Mouse (Mus musculus): ENCODE measurements around the gene Sdk1. TPM values are rescaled to one million over a fixed set of nuclear protein-coding genes. Genes with fewer than 3 reads are reported as not detected.

Sdk1 gene
- polyA plus RNA-seq, 1 experiment from 2014 or later = 1.3 TPM

- Histone ChIP-seq H3K4me2 (no peak overlapping the region), H3K9ac (no peak overlapping the region), H3K27ac (no peak overlapping the region), H3K9me3 (no peaks in the 10 kb centered on the region), H3K36me3 (replicated peaks) (no peaks in the 10 kb centered on the region), H3K4me3 (replicated peaks) (no peak overlapping the region), H3K27me3 (peaks cover 6% of the 10 kb centered on the region; the same call in 1 of the 2 replicates), H3K4me1 (peaks cover 11% of the 10 kb centered on the region)
- no peak for ATAC-seq (ENCODE audit: low FRiP score)
- WGBS = 78% methylated on average over 8 of the region's 8 CpGs
Observed at GRCm38 (mm10) chr5:141758885-141759284, 517.6 kb downstream of the Sdk1 start.

- 98% methylated on average over 6 of the region's 6 CpGs for WGBS
- Histone ChIP-seq H3K4me2 (no peak overlapping the region), H3K9ac (no peak overlapping the region), H3K36me3 (replicated peaks) (no peaks in the 10 kb centered on the region), H3K27me3 (no peaks in the 10 kb centered on the region), H3K9me3 (no peaks in the 10 kb centered on the region), H3K27ac (no peak overlapping the region), H3K4me1 (no peaks in the 10 kb centered on the region), H3K4me3 (replicated peaks) (no peak overlapping the region)
- no peak for ATAC-seq (ENCODE audit: low FRiP score)
Observed at GRCm38 (mm10) chr5:141764111-141764510, 522.8 kb downstream of the Sdk1 start.

GRCm38 (mm10) chr5:141768761-141769515, 527.6 kb downstream of the Sdk1 start:
- H3K9me3 ChIP-seq = no peaks in the 10 kb centered on the region
- ATAC-seq (ENCODE audit: low FRiP score) = no peak
- no peak overlapping the region for H3K9ac ChIP-seq
- 55% methylated on average over 10 of the region's 10 CpGs for WGBS
- no peaks in the 10 kb centered on the region for H3K36me3 ChIP-seq (replicated peaks)
- H3K27me3 ChIP-seq = no peaks in the 10 kb centered on the region
- H3K4me1 ChIP-seq = no peaks in the 10 kb centered on the region
- no peak overlapping the region for H3K4me3 ChIP-seq (replicated peaks)
- no peak overlapping the region for H3K4me2 ChIP-seq
- no peak overlapping the region for H3K27ac ChIP-seq

GRCm38 (mm10) chr5:141771516-141771915, 530.2 kb downstream of the Sdk1 start:
- WGBS = 94% methylated on average over 3 of the region's 3 CpGs
- no peak for ATAC-seq (ENCODE audit: low FRiP score)

GRCm38 (mm10) chr5:141778231-141778630, 536.9 kb downstream of the Sdk1 start:
- Histone ChIP-seq H3K4me2 (no peak overlapping the region), H3K27ac (no peak overlapping the region), H3K4me1 (no peaks in the 10 kb centered on the region), H3K9ac (no peak overlapping the region), H3K27me3 (no peaks in the 10 kb centered on the region), H3K4me3 (replicated peaks) (no peak overlapping the region), H3K9me3 (no peaks in the 10 kb centered on the region), H3K36me3 (replicated peaks) (no peaks in the 10 kb centered on the region)
- 59% methylated on average over 4 of the region's 4 CpGs for WGBS
- ATAC-seq (ENCODE audit: low FRiP score) = no peak

More at GRCm38 (mm10) chr5:141771516-141771915, 530.2 kb downstream of the Sdk1 start:
- H3K27me3 ChIP-seq = no peaks in the 10 kb centered on the region
- no peaks in the 10 kb centered on the region for H3K9me3 ChIP-seq
- H3K4me3 ChIP-seq (replicated peaks) = no peak overlapping the region
- no peaks in the 10 kb centered on the region for H3K4me1 ChIP-seq
- H3K36me3 ChIP-seq (replicated peaks) = no peaks in the 10 kb centered on the region
- no peak overlapping the region for H3K9ac ChIP-seq
- H3K4me2 ChIP-seq = no peak overlapping the region
- H3K27ac ChIP-seq = no peak overlapping the region

- no peak for ATAC-seq (ENCODE audit: low FRiP score)
- 88% methylated on average over 2 of the region's 2 CpGs for WGBS
- no peak overlapping the region for H3K27ac ChIP-seq
Observed at GRCm38 (mm10) chr5:141781142-141781541, 539.9 kb downstream of the Sdk1 start.

GRCm38 (mm10) chr5:141782330-141782729, 541.0 kb downstream of the Sdk1 start:
- ATAC-seq (ENCODE audit: low FRiP score) = no peak
- Histone ChIP-seq H3K9me3 (no peaks in the 10 kb centered on the region), H3K4me3 (replicated peaks) (no peak overlapping the region), H3K4me1 (no peaks in the 10 kb centered on the region), H3K36me3 (replicated peaks) (no peaks in the 10 kb centered on the region), H3K9ac (no peak overlapping the region), H3K27ac (no peak overlapping the region), H3K27me3 (no peaks in the 10 kb centered on the region), H3K4me2 (no peak overlapping the region)
- WGBS = 94% methylated on average over 5 of the region's 5 CpGs

More at GRCm38 (mm10) chr5:141781142-141781541, 539.9 kb downstream of the Sdk1 start:
- no peak overlapping the region for H3K4me2 ChIP-seq
- H3K36me3 ChIP-seq (replicated peaks) = no peaks in the 10 kb centered on the region
- H3K27me3 ChIP-seq = no peaks in the 10 kb centered on the region
- no peaks in the 10 kb centered on the region for H3K9me3 ChIP-seq
- no peak overlapping the region for H3K9ac ChIP-seq
- H3K4me1 ChIP-seq = no peaks in the 10 kb centered on the region
- H3K4me3 ChIP-seq (replicated peaks) = no peak overlapping the region

GRCm38 (mm10) chr5:141783516-141783915, 542.2 kb downstream of the Sdk1 start:
- H3K27me3 ChIP-seq = no peaks in the 10 kb centered on the region
- H3K4me2 ChIP-seq = no peak overlapping the region
- 93% methylated on average over 7 of the region's 7 CpGs for WGBS
- H3K36me3 ChIP-seq (replicated peaks) = no peaks in the 10 kb centered on the region
- H3K4me3 ChIP-seq (replicated peaks) = no peak overlapping the region
- no peaks in the 10 kb centered on the region for H3K9me3 ChIP-seq
- no peak overlapping the region for H3K27ac ChIP-seq
- H3K4me1 ChIP-seq = no peaks in the 10 kb centered on the region
- no peak for ATAC-seq (ENCODE audit: low FRiP score)
- H3K9ac ChIP-seq = no peak overlapping the region

GRCm38 (mm10) chr5:141793926-141794325, 552.6 kb downstream of the Sdk1 start:
- Histone ChIP-seq H3K36me3 (replicated peaks) (no peaks in the 10 kb centered on the region), H3K4me1 (no peaks in the 10 kb centered on the region), H3K27me3 (no peaks in the 10 kb centered on the region), H3K4me2 (no peak overlapping the region), H3K9me3 (no peaks in the 10 kb centered on the region), H3K27ac (no peak overlapping the region), H3K9ac (no peak overlapping the region), H3K4me3 (replicated peaks) (no peak overlapping the region)
- ATAC-seq (ENCODE audit: low FRiP score) = no peak
- WGBS = 94% methylated on average over 4 of the region's 4 CpGs

GRCm38 (mm10) chr5:141823823-141824330, 582.6 kb downstream of the Sdk1 start:
- no peaks in the 10 kb centered on the region for H3K27me3 ChIP-seq
- H3K9me3 ChIP-seq = no peaks in the 10 kb centered on the region
- no peak overlapping the region for H3K27ac ChIP-seq
- H3K9ac ChIP-seq = no peak overlapping the region
- H3K4me2 ChIP-seq = no peak overlapping the region
- H3K36me3 ChIP-seq (replicated peaks) = no peaks in the 10 kb centered on the region
- ATAC-seq (ENCODE audit: low FRiP score) = no peak
- no peak overlapping the region for H3K4me3 ChIP-seq (replicated peaks)
- H3K4me1 ChIP-seq = 0 out of 2 replicates have a peak, but pooled peaks cover 2% of the 10 kb centered on the region
- 80% methylated on average over 10 of the region's 10 CpGs for WGBS

- H3K27me3 ChIP-seq = no peaks in the 10 kb centered on the region
- H3K36me3 ChIP-seq (replicated peaks) = no peaks in the 10 kb centered on the region
- no peak for ATAC-seq (ENCODE audit: low FRiP score)
- no peak overlapping the region for H3K9ac ChIP-seq
- H3K4me3 ChIP-seq (replicated peaks) = no peak overlapping the region
- no peaks in the 10 kb centered on the region for H3K4me1 ChIP-seq
- WGBS = 84% methylated on average over 16 of the region's 16 CpGs
- H3K27ac ChIP-seq = no peak overlapping the region
- no peaks in the 10 kb centered on the region for H3K9me3 ChIP-seq
- no peak overlapping the region for H3K4me2 ChIP-seq
Observed at GRCm38 (mm10) chr5:141824739-141825379, 583.6 kb downstream of the Sdk1 start.

GRCm38 (mm10) chr5:141835566-141835965, 594.3 kb downstream of the Sdk1 start:
- H3K36me3 ChIP-seq (replicated peaks) = no peaks in the 10 kb centered on the region
- H3K27ac ChIP-seq = no peak overlapping the region
- no peaks in the 10 kb centered on the region for H3K9me3 ChIP-seq
- no peak overlapping the region for H3K4me3 ChIP-seq (replicated peaks)
- WGBS = 32% methylated on average over 6 of the region's 6 CpGs
- peaks cover 31% of the 10 kb centered on the region for H3K4me1 ChIP-seq
- ATAC-seq (ENCODE audit: low FRiP score) = no peak
- peaks cover 12% of the 10 kb centered on the region for H3K27me3 ChIP-seq
- H3K9ac ChIP-seq = no peak overlapping the region
- no peak overlapping the region for H3K4me2 ChIP-seq

Data from forebrain, embryonic 12.5 days (tissue).